Mouse (Mus musculus) layer of hippocampus, postnatal 14 days (tissue): ENCODE measurements around the gene Glyctk. TPM values are rescaled to one million over a fixed set of nuclear protein-coding genes. Genes with fewer than 3 reads are reported as not detected.

Experiments used
- DNase-seq, 2 experiments: peaks; one replicate each; pipeline ENCODE4 v3.0.0; 2021 to 2022; ENCODE audit warnings: low spot score in 2 of 2, mixed read lengths in 1 of 2
- total RNA-seq, 2 experiments: library from RNA; stranded (reverse); gene quantifications; 2 replicates each; pipeline ENCODE4 v1.2.3; 2021

Glyctk gene
- total RNA-seq, 2 experiments from 2014 or later: 3.2 to 6.0 TPM

- no peak for DNase-seq
Observed at GRCm38 (mm10) chr9:106148541-106149398, 9.2 kb downstream of the Glyctk start.

- no peak for DNase-seq
Observed at GRCm38 (mm10) chr9:106147851-106148431, 10.0 kb downstream of the Glyctk start.

GRCm38 (mm10) chr9:106147281-106147680 is 10.7 kb downstream of the Glyctk start:
- no peak for DNase-seq

DNA sequence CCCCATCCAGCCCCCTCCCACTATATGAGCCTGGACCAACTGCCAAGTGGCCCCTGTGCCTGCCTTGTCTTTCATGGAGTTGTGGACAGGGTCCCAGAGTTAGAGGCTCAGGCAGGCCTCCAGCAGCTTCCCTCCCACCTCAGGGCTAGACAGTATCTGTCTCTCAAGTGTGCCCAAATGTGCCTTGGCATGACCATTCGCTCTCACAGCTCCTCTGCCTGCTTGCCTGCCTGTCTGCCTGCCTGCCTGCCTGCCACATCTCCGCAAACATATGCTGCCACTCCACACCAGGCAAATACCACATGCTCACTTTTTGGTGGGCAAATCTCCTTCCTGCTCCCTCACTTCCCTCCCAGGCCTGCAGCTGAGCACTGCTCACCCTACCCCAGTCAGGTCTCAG is 12.4 kb downstream of the Glyctk start:
- peak; percentile 36 to 54 for DNase-seq

DNA sequence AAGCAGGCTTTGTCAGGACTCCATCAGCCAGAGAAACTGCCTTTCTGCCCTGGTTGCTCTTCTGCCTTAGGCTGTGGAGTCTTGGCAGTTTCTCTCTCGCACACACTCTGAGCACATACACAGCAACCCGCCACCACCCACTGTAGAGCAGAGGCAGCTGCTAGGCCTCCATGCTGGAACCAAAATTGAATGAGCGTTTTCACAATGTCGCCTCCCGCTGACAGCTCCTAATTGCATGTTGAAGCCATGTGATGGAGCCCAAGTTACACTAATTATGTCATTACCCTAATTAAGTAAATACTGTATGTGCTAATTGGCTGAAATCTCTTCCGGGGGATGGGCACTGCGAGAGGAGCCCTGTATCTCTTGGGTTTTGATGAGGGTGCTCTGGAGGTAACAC is 13.8 kb downstream of the Glyctk start:
- DNase-seq: peak; percentile 47 to 77

- DNase-seq: no peak
Observed at GRCm38 (mm10) chr9:106141955-106142354, 16.0 kb downstream of the Glyctk start.

DNA sequence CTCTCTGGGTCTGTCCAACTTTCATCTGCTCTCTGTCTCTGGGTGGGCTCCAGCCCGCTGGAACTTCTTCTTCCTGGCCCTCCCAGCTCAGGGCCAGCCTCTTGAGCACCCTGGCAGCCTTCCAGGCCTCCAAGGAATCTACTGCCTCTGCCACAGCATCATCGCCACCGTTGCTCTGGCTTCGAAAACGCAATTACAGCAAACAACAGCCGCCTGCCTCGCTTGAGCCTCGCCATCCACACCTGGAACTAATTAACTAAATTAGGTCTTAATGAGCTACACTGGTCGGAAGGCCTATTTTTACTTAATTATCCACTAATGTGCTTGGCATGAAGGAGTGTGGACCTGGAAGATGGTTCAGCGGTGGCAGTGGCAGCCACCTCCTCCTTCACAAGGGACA is 18.2 kb downstream of the Glyctk start:
- DNase-seq: no peak

DNA sequence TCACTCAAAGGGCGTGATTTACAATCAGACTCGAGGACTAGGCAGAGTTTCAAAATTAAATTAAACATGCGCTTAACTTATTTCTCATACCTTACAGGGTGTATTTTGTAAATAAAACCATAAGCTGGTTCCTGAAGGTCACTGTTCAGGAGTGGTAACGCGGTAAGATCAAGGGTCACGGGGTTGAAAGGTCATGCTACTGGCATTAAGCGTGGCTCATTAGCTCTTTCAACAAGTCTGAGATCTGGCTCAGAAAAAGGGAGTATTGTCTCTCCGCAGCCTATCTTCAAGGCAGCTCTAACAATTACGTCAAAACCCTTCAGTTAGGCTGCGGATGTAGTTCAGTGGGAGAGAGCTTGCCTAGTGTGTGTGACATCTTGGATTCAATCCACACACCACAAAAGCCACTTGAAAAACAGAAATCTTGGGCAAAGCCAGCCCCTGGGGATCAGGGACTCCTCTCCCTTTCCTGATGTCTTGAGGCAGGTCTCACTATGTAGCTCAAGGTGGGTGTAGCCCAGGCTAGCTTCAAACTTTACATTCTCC is 20.2 kb downstream of the Glyctk start:
- no peak for DNase-seq

GRCm38 (mm10) chr9:106130250-106130649 is 27.7 kb downstream of the Glyctk start:
- DNase-seq: no peak

DNA sequence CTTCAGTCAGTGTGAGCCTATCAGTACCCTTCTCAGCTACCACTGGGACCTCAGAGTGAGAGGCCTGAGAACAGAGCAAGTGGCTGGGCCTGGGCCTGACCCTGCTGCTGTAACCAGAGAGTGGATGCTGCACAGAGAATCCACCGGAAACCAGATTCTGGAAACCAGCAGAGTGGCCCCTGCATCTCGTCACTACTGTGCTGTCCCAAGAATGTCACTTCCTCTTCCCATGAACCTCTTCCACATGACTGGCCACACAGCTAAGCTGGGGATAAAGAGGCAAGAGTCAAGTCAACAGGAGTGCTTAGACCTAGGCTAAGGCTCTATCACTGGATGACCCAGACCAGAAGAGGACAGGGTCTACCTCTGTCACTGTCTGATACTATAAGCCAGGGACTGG is 28.9 kb downstream of the Glyctk start:
- no peak for DNase-seq

DNA sequence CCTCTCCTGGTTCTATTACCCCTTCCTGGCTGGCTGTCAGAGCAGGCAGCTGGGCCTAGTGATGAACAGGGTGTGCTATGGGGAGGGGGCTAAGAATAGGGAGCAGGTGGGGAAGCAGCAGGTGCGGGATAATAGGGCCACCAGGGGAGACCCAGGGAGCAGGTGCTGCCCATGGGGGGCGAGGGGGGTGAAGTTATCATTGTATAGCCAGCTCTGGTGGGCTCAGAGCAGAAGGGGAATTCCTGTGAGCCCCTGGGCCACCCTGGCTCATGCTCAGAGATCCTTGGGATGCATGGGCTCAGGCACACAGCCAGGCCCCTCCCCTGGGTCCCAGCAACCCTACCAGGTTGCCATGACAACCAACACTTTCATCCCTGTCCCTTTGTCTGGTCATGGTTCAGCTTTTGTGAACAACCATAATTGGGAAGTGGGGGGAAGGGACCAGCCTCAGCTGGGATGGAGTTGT is 31.1 kb downstream of the Glyctk start:
- DNase-seq: no peak

DNA sequence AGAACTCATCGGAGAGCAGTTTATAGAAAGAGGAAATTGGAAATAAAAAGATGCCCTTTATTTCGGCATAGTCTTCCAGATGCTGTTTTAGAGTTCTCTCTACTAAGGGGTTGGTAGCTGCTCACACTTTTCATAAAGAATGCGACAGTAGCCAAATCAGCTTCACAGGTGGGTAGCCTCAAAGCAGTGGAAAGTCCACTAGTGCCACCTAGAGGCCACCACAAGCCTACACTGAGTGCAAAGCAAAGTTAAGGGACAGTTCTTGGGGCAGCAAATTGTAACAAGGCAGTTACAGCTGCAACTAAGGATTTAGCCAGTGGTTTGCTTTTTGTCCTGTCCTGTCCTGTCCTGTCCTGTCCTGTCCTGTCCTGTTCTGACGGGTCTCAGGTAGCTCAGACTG is 34.3 kb downstream of the Glyctk start:
- peak in 1 of 2 experiments; percentile 43 for DNase-seq

- DNase-seq: no peak
Observed at GRCm38 (mm10) chr9:106119075-106119474, 38.9 kb downstream of the Glyctk start.

DNA sequence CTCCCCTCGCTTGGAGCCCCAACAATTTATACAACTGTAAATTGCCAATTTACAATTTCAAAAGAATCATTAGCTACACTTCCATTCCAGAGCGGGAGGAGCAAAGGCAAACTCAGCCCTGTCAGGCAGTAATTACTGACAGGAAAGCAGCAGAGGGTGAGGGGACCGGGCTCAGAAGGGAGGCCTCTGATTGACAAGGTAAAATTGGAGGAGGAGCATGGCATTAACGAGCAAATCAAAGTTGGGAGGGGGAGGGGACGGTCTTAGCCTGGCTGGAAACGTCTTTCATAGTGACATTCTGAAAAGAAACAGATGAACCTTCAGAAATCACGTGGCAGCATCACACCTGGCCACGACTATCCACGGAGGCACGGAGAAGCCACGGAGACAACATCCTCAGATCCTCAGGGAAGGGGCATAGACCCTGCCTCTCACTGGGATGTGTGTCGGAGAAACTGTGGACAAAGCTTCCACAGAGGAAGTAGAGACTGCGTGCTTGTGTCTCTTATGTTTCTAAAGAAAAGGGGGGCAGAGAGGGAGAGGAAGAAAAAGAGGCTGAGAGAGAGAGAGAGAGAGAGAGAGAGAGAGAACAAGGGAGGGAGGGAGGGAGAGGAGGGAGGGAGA is 42.0 kb downstream of the Glyctk start:
- no peak for DNase-seq

DNA sequence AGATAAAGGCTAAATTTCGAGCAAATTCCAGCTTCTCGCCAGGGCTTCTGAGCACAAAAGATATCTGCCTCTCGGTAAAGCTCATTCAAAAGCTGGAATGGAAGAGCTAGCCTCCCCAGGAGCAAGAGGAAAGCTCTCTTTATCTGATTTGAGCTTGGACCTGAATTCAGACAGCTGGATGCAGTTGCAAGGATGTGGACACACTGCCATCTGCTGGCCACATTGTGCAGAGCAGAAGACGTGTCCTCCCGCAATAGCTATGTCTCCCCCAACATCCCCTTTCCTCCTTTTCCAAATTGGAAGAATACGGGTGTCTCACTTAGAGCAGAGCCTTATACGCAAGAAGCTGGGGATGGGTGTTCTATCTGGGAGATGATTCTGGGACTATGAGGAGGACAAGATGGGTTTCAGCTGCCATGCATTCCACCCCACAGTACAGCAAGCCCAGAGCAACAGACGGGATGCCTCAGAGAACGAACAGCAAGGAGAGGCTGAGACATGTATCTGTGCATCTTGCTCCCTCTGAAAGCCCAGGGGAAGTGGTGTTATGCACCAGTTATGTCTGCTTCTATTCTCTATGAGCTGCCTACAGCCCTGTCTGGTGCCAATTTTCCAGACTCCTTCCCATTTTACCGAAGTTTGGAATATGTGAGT is 45.0 kb downstream of the Glyctk start:
- DNase-seq: peak; percentile 81

DNA sequence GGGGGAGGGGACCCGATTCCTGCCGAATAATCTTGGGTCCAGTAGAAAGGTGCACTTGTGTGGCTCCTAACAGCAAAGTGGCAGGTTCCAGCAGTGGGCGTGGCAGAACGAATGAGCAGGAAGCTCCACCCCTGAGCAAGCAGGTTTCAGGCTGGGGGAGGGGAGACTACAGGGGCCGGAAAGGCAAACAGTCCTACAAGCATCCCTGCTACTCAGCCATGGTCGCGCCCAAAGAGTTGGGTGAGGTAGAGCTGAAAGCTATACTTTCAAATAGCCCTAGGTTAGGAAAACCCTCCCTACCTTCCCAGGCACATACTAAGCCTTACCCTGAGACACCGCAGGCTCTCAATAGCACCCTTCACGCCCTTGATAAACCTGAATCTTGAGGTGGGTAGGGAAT is 51.7 kb downstream of the Glyctk start:
- no peak for DNase-seq

DNA sequence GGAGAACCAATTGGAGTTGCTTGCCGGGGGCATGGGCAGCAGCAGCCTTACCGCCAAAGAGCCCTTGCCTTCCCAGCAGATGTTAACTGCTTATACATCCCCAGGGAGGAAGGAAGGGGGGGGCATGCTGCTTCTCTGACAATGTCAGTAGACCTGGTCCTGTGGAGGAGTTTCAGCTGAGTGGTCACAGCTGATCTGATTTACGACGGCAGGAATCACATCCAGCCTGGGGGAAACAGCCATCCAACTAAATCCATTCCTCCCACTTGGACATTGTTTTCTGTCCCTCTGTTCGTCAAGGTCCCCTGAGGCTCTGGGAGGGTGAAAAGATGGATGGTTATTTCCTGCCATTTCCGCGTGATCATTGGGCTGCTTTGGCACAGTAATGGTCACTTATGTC is 53.5 kb downstream of the Glyctk start:
- DNase-seq: no peak
